Mouse (Mus musculus) hindbrain, postnatal 0 days (tissue): ENCODE measurements around the gene Mnt. TPM values are rescaled to one million over a fixed set of nuclear protein-coding genes. Genes with fewer than 3 reads are reported as not detected.
A peak's percentile ranks its signal among the peaks of the same experiment; 100 is the strongest.

Source experiments
- ATAC-seq: fragments of 200-750 bp; cut with Nextera tagmentation; 2 replicates; pipeline ENCODE4 v1.8.0; 2017; ENCODE audit warnings: mild to moderate bottlenecking, moderate TSS enrichment, moderate library complexity
- DNase-seq: peaks from one replicate; pipeline ENCODE4 v3.0.0-alpha.2; 2015; ENCODE audit warnings: low spot score
- H3K27ac ChIP-seq: fragments of 300-500 bp; sonication (generic); 2 replicates; pipeline ENCODE4 v1.5.1; 2014; ENCODE audit warnings: mild to moderate bottlenecking
- H3K27me3 ChIP-seq: fragments of 300-500 bp; sonication (generic); 2 replicates; pipeline ENCODE4 v1.6.1; 2014; ENCODE audit warnings: low read length, mixed read lengths; ENCODE audit not compliant: insufficient read depth
- H3K36me3 ChIP-seq: fragments of 300-500 bp; sonication (generic); 2 replicates; pipeline ENCODE4 v1.6.1; 2014; ENCODE audit warnings: low read length, mixed read lengths; ENCODE audit not compliant: insufficient read depth
- H3K4me1 ChIP-seq: fragments of 300-500 bp; sonication (generic); 2 replicates; pipeline ENCODE4 v1.6.1; 2014; ENCODE audit warnings: antibody characterized with exemption, low read length, mixed read lengths; ENCODE audit not compliant: insufficient read depth
- H3K4me2 ChIP-seq: fragments of 300-500 bp; sonication (generic); 2 replicates; pipeline ENCODE4 v1.6.1; 2014; ENCODE audit warnings: low read depth, mild to moderate bottlenecking, low read length, moderate library complexity, mixed read lengths
- H3K4me3 ChIP-seq: fragments of 300-500 bp; sonication (generic); 2 replicates; pipeline ENCODE4 v1.5.1; 2014; ENCODE audit warnings: low read length
- H3K9ac ChIP-seq: fragments of 300-500 bp; sonication (generic); replicated peaks from 2 replicates; pipeline ENCODE4 v1.6.1; 2014; ENCODE audit warnings: mild to moderate bottlenecking, low read length, moderate library complexity, mixed read lengths
- H3K9me3 ChIP-seq: fragments of 300-500 bp; sonication (generic); 2 replicates; pipeline ENCODE4 v1.6.1; 2016; ENCODE audit warnings: low read length, mixed read lengths
- CTCF ChIP-seq: IDR thresholded peaks from 2 replicates; pipeline ENCODE4 v1.5.1; 2016; ENCODE audit warnings: antibody characterized with exemption, control low read depth, low read depth
- WGBS: fragments of 180-500 bp; shearing (Covaris S2); extraction: QIAGEN DNeasy Blood & Tissue Kit; methylation state at CpG from one replicate; pipeline ENCODE4 v1.1.7; 2014; 5-methylcytosine and 5-hydroxymethylcytosine counted together
- microRNA-seq, 2 experiments: library from miRNA; unstranded; fragments of <30 nt; microRNA quantifications; one replicate each; pipeline ENCODE4; 2016
- polyA plus RNA-seq: library from polyadenylated mRNA; unstranded; fragments of >200 nt; fragmentation: Nextera tagmentation; extraction: Ambion mirVana; gene quantifications from 2 replicates; pipeline ENCODE4 v1.2.1, GENCODE M21; 2015
- total RNA-seq: library from RNA; depleted of rRNA; stranded (reverse); fragments of >200 nt; gene quantifications from 2 replicates; pipeline ENCODE4 v1.2.3, GENCODE M21; 2014; rRNA removed

Gene Mnt
- total and polyA plus RNA-seq, 2 experiments from 2014 or later, result 8.4 to 18.5 TPM

DNA sequence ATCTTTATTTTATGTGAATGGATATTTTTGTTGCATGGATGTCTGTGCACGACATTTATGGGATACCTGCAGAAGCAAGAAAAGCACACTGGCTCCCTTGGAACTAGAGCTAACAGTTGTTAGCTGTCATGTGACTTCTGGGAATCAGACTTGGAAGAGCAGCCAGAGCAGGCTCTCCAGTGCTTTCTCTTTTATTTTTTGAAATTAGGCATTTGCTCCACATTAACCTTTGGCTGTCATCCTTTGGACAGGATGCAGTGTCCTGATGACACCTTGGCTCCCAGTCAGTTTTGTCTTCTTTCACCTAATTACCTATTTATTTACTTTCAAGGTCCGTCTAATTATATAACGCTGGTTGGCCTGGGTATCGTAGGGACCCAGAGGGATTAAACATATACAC, 63.9 kb downstream of the Mnt start:
- Histone ChIP-seq H3K4me3 (no peak overlapping the region), H3K27me3 (no peaks in the 10 kb centered on the region), H3K4me2 (no peak overlapping the region), H3K27ac (no peak overlapping the region), H3K9ac (0 out of 2 replicates have a peak overlapping the region, but pooled peaks have one; percentile 19), H3K4me1 (no peaks in the 10 kb centered on the region), H3K9me3 (no peaks in the 10 kb centered on the region), H3K36me3 (peaks cover 2% of the 10 kb centered on the region; the same call in 1 of the 2 replicates)
- WGBS, result 72% methylated on average over 4 of the region's 4 CpGs
- TF ChIP-seq CTCF, result no peak
- ATAC-seq (no peak), DNase-seq (no peak)

Small RNA genes lying within 50 kb of the gene (microRNA-seq; reads per million reads assigned to microRNA genes)
- 0.72 to 2.5 reads per million in 2 experiments for gene Mir6926

Other genes starting within 250 kb of the Mnt start
- 48.5 and 55.5 TPM in 2 replicates for gene Rap1gap2, start 220.0 kb upstream of the Mnt start, total RNA-seq
- 9.9 and 11.1 TPM in 2 replicates for gene Rap1gap2, start 220.0 kb upstream of the Mnt start, polyA plus RNA-seq
- gene Ccdc92b, start 211.3 kb upstream of the Mnt start, total RNA-seq, result 16.8 and 19.5 TPM in 2 replicates
- gene Ccdc92b, start 211.3 kb upstream of the Mnt start, polyA plus RNA-seq, result 3.4 TPM in 2 replicates
- gene Cluh, start 181.4 kb upstream of the Mnt start, total RNA-seq, result 87.1 and 132 TPM in 2 replicates
- gene Cluh, start 181.4 kb upstream of the Mnt start, polyA plus RNA-seq, result 18.7 and 21.3 TPM in 2 replicates
- gene Pafah1b1, start 106.2 kb upstream of the Mnt start, total RNA-seq, result 181 and 190 TPM in 2 replicates
- 82.6 and 83.5 TPM in 2 replicates for gene Pafah1b1, start 106.2 kb upstream of the Mnt start, polyA plus RNA-seq
- gene Mettl16, start 60.1 kb upstream of the Mnt start, total RNA-seq, result 8.3 and 10.6 TPM in 2 replicates
- 26.6 and 27.1 TPM in 2 replicates for gene Mettl16, start 60.1 kb upstream of the Mnt start, polyA plus RNA-seq
- 49.0 and 59.2 TPM in 2 replicates for gene Sgsm2, start 66.1 kb downstream of the Mnt start, total RNA-seq
- gene Sgsm2, start 66.1 kb downstream of the Mnt start, polyA plus RNA-seq, result 21.2 and 21.3 TPM in 2 replicates
- gene Tsr1, start 67.2 kb downstream of the Mnt start, total RNA-seq, result 20.3 and 34.1 TPM in 2 replicates
- gene Tsr1, start 67.2 kb downstream of the Mnt start, polyA plus RNA-seq, result 21.1 and 22.0 TPM in 2 replicates
- 24.9 and 27.8 TPM in 2 replicates for gene Smg6, start 94.9 kb downstream of the Mnt start, total RNA-seq
- 9.8 and 10.0 TPM in 2 replicates for gene Smg6, start 94.9 kb downstream of the Mnt start, polyA plus RNA-seq
- gene Srr, start 95.0 kb downstream of the Mnt start, total RNA-seq, result 31.0 and 41.8 TPM in 2 replicates
- gene Srr, start 95.0 kb downstream of the Mnt start, polyA plus RNA-seq, result 32.9 and 36.4 TPM in 2 replicates